Mouse (Mus musculus): ENCODE results near the gene Rufy4.

DNA sequence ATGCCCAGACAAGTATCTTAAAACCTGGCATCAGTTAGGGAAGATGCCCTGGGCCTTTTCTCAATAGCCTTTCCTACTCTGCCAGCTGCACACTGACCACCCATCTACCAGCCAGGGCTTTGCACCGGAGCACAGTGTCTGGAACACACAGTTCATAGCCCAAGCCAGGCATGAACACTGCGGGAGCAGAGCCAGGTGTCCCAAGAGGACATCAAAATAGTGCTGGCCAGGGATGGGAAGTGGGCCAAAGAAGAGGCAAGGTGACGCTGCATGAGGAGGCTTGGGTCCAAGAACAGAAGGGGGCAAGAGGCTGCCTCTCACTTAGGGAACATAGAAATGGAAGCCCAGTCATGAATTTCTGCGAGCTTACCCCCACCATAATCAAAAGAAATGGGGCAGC lies 19.7 kb upstream of the Rufy4 start:
- TF ChIP-seq E2F4 (IDR thresholded peaks at IDR 0.05; ENCODE audit: insufficient read depth), result no peak
- TF ChIP-seq MYOD1 (IDR thresholded peaks at IDR 0.05; ENCODE audit: control insufficient read depth in 1 of 3, insufficient read length in 2 of 3, low read depth in 2 of 3), result no peak
- TF ChIP-seq CEBPB (IDR thresholded peaks at IDR 0.05; ENCODE audit: insufficient read depth, poor library complexity, severe bottlenecking), result no peak
